Mouse (Mus musculus) kidney, postnatal 10 days (tissue): ENCODE results near the gene Ampd2.

Experiments
- DNase-seq: peaks from one replicate; pipeline ENCODE4 v3.0.0; 2021; ENCODE audit warnings: mixed read lengths

Gene Ampd2

GRCm38 (mm10) chr3:108068826-108069225, 17.6 kb downstream of the Ampd2 start:
- DNase-seq: no peak

DNA sequence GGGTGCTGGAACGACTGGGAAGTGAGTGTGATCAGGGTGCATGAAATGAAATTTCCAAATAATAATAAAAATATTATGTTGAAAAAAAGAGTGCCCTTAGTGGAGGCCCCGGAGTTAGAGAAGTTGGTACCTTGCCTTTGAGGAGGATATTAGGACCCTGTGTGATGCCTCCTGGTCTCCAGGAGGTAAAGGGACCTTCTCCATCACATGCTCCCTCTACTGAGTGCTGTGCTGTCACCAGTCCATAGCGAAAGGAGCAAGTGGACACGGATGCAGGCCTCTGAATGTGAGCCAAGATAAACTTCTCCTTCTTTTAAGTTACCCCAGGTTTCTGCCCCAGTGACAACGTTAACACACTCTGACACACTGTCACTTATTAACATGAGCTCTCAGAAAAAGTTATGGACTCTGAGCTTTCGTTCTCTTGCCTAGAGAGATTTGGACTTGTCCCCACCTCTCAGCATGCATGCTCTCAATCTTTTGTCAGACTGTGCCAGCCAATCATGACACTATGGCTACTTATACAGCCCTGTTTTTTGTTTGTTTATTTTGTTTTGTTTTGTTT, 19.0 kb downstream of the Ampd2 start:
- no peak for DNase-seq

DNA sequence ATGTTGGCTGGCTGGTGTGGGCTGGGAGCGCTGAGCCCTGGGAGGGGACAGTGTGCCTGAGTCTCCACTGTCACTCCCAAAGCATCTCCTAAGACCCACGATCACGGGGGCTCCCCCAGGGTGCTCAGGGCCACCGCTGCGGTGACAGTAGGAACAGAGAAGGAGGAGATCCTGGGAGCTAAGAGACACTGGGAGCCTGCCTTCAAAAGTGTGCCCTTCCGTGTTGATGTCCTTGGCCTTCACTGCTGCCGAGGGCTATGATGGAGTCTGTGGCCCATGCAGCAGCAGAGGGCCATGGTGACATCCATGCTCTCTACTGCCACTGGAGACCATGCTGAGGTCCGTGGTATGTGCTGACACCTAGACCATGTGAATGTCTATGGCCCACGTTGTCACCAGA, 20.9 kb downstream of the Ampd2 start:
- no peak for DNase-seq

DNA sequence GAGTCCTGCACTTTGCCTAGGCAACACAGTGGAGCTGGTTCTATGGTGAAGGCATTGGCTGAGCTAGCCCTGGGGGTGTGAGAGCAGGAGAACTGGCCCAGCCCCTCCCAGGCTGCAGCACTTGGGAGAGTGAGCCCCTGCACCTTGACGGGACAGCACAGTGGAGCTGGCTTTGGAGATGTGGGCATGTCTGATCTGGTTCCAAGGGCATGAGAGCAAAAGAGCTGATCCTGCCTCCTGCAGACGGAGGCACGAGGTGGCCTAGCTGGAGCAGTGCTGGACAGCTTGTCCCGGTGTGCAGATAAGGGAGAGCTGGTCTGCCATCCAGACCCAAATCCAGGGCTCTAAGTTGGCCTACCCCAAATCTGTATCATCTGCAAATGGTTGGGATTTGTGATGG, 21.8 kb downstream of the Ampd2 start:
- no peak for DNase-seq

DNA sequence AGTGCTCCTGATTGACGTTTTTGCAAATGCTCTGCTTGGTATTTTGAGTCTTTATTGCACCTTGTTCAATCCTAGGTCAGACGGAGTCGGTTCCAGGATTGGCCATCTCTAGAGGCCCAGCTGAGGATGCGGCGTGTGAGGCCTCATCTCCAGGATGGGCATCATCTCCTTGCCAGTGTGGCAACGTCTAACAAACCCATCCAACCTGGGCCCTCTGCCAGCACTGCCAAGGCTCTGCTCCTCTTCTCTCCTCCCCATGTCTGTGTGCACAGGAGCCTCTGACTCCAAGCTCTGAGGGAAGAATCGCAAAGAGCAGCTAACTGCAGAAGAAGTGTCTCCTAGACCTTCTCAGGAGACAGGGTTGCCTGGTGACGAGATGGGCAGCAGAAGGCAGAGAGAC, 23.8 kb downstream of the Ampd2 start:
- DNase-seq: no peak

GRCm38 (mm10) chr3:108061420-108061819, 25.0 kb downstream of the Ampd2 start:
- peak; percentile 73 for DNase-seq

- DNase-seq: no peak
These were observed 36.0 kb downstream of the Ampd2 start for GRCm38 (mm10) chr3:108050493-108050892.

GRCm38 (mm10) chr3:108048306-108048705, 38.1 kb downstream of the Ampd2 start:
- no peak for DNase-seq

GRCm38 (mm10) chr3:108046944-108047655, 39.4 kb downstream of the Ampd2 start:
- DNase-seq: no peak

- DNase-seq: peak; percentile 91
These were observed 41.9 kb downstream of the Ampd2 start, which contains the start of gene Gstm4 for GRCm38 (mm10) chr3:108044394-108045140. Gene Gstm4 (minus strand): TSS chr3:108044894.

DNA sequence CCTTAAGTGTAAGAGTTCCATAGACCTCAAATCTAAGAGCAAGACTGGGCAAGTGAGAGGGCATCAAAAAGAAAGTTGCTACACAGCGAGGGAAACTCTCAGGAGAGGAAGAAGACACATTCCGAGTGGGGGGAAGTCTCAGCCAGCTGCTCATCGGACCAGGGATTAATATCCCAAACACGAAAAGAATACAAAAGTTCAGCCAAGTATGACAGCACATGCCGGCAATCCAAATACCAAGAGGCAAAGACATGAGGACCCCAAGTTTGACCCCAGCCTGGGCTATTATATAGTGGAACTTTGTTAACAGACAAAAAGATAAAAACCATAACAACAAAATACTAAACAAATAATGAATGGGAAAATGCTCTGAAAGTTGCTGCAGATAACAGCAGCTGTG, 53.3 kb downstream of the Ampd2 start:
- peak; percentile 53 for DNase-seq

- DNase-seq: peak; percentile 34
These were observed 54.3 kb downstream of the Ampd2 start for GRCm38 (mm10) chr3:108032113-108032512.

DNA sequence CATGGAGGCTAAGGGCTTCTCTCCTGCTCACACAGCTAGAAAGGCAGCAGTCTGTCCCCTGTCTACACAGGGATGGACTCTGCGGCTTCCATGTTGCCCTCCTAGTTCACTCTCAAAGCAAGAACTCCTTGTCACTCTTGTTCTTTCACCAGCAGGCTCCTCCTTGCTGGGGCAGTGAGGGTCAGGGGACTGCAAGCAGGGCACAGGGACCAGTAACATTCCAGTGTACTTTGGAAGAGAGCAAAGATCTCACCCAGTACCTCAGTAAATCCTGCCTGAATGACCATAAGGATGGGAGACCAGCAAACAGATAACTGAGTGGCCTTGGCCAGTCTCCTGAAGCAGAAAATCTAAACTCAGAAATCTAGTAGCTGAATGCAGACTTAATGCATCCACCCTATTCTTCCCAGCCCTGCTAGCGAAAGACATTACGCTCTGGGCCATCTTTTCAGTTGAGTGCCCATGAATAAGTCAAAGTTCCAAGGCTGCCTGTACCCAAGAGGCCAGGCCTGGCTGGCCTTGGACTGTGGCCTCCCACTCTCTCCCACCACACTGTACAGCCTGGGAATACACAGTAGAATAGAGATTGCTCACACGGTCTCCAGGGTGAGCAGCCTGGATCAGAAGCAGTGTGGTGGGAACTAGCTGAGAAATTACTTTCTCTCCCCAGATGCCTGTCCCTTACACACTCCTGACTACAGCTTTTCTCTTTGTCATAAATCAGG, 57.6 kb downstream of the Ampd2 start:
- no peak for DNase-seq

GRCm38 (mm10) chr3:108026597-108026996, 59.9 kb downstream of the Ampd2 start:
- DNase-seq: no peak

- no peak for DNase-seq
These were observed 60.4 kb downstream of the Ampd2 start for GRCm38 (mm10) chr3:108026049-108026448.

- DNase-seq: no peak
These were observed 61.1 kb downstream of the Ampd2 start for GRCm38 (mm10) chr3:108025318-108025717.
